Mouse (Mus musculus): ENCODE data around the gene Kank1. TPM values are rescaled to one million over a fixed set of nuclear protein-coding genes. Genes with fewer than 3 reads are reported as not detected.
A peak's percentile ranks its signal among the peaks of the same experiment; 100 is the strongest.

Kank1 gene
- polyA plus RNA-seq, 1 experiment from 2014 or later, result 23.0 TPM

DNA sequence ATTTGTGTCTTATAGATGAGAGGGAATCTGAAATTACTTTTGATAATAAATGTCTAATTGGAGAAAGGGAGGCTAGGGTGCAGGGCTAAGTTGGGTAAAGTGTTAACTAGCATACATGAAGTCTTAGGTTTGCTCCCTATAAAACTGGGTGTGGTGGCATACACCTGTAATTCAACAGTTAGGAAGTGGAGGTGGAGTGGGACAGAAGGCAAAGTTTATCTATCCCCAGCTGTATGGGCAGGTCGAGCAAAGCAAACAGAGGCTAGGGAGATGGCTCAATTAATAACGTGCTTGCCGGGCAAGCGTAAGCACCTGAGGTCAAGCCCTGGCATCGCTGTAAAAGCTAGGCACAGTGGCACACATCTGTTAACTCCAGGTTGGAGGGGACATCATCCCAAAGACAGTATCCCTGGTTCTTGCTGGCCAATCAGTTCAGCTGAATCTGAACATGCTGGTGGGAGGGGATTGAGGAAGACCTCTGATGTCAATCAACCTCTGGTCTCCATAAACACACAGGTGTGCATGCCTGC is 54.3 kb downstream of the Kank1 start:
- no peak overlapping the region for H3K27ac ChIP-seq
- no peak for ATAC-seq (ENCODE audit: insufficient read depth, low FRiP score, low read depth)
- H3K36me3 ChIP-seq, result no peaks in the 10 kb centered on the region
- H3K9ac ChIP-seq, result no peak overlapping the region
- H3K4me2 ChIP-seq, result no peak overlapping the region
- no peaks in the 10 kb centered on the region for H3K9me3 ChIP-seq
- H3K4me3 ChIP-seq (replicated peaks), result no peak overlapping the region
- 50% methylated on average over 5 of the region's 5 CpGs for WGBS
- H3K27me3 ChIP-seq (replicated peaks), result no peaks in the 10 kb centered on the region
- H3K4me1 ChIP-seq, result no peaks in the 10 kb centered on the region

- no peak overlapping the region for H3K4me2 ChIP-seq
- H3K27me3 ChIP-seq (replicated peaks), result no peaks in the 10 kb centered on the region
- no peaks in the 10 kb centered on the region for H3K9me3 ChIP-seq
- H3K4me3 ChIP-seq (replicated peaks), result no peak overlapping the region
- no peak overlapping the region for H3K9ac ChIP-seq
- H3K27ac ChIP-seq, result no peak overlapping the region
- H3K36me3 ChIP-seq, result no peaks in the 10 kb centered on the region
- H3K4me1 ChIP-seq, result no peaks in the 10 kb centered on the region
- WGBS, result 53% methylated on average over 4 of the region's 4 CpGs
- ATAC-seq (ENCODE audit: insufficient read depth, low FRiP score, low read depth), result no peak
Observed at GRCm38 (mm10) chr19:25295207-25295606, 58.4 kb downstream of the Kank1 start.

GRCm38 (mm10) chr19:25297269-25297668 is 60.5 kb downstream of the Kank1 start:
- Histone ChIP-seq H3K27ac (no peak overlapping the region), H3K27me3 (replicated peaks) (no peaks in the 10 kb centered on the region), H3K9me3 (no peaks in the 10 kb centered on the region), H3K4me1 (no peaks in the 10 kb centered on the region), H3K4me2 (no peak overlapping the region), H3K9ac (no peak overlapping the region), H3K4me3 (replicated peaks) (no peak overlapping the region), H3K36me3 (no peaks in the 10 kb centered on the region)
- ATAC-seq (ENCODE audit: insufficient read depth, low FRiP score, low read depth), result no peak
- WGBS, result 64% methylated on average over 5 of the region's 5 CpGs

DNA sequence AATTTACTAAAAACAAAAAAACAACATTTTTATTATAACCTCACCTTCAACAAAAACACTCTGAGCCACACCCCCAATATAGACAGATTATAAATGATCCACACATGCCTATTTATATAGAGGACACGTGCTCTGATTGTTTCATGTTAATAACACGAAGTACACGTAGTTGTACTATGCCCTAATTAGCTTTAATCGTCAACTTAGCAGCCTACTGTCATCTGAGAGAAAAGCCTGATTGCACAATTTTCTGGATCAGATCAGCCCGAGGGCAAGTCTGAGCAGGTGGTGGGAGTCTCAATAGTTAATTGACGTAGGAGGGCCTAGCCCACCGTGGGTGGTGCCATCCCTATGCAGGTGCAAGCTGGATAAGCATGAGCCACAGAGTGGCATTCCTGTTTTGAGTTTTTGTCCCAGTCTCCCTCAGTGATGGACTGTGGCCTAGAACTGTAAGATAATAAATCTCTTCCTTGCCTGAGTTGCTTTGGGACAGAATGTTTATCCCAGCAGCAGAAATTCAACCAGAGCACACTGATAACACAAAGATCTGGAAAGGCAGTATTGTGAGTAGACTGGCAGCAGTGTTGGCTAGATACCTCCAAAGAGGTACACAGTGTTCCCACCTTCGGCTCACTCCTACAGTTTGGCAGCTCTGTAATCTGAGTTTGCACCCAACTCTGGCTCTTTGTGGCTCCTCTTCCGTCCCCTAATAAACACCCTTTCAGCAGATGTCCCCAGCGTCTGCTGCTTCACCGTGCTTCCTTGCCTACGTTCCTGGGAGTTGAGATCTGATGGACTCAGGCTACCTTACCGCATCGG is 63.3 kb downstream of the Kank1 start:
- Histone ChIP-seq H3K27me3 (replicated peaks) (no peaks in the 10 kb centered on the region), H3K4me2 (no peak overlapping the region), H3K4me1 (no peaks in the 10 kb centered on the region), H3K4me3 (replicated peaks) (no peak overlapping the region), H3K9me3 (no peaks in the 10 kb centered on the region), H3K27ac (no peak overlapping the region), H3K36me3 (no peaks in the 10 kb centered on the region), H3K9ac (no peak overlapping the region)
- no peak for ATAC-seq (ENCODE audit: insufficient read depth, low FRiP score, low read depth)
- 73% methylated on average over 14 of the region's 14 CpGs for WGBS

GRCm38 (mm10) chr19:25301189-25301588 is 64.4 kb downstream of the Kank1 start:
- Histone ChIP-seq H3K9ac (no peak overlapping the region), H3K9me3 (no peaks in the 10 kb centered on the region), H3K27ac (no peak overlapping the region), H3K4me2 (no peak overlapping the region), H3K4me1 (no peaks in the 10 kb centered on the region), H3K4me3 (replicated peaks) (no peak overlapping the region), H3K36me3 (no peaks in the 10 kb centered on the region), H3K27me3 (replicated peaks) (no peaks in the 10 kb centered on the region)
- ATAC-seq (ENCODE audit: insufficient read depth, low FRiP score, low read depth), result no peak
- 63% methylated on average over 5 of the region's 5 CpGs for WGBS

- Histone ChIP-seq H3K9ac (no peak overlapping the region), H3K4me3 (replicated peaks) (no peak overlapping the region), H3K27me3 (replicated peaks) (no peaks in the 10 kb centered on the region), H3K9me3 (no peaks in the 10 kb centered on the region), H3K4me2 (no peak overlapping the region), H3K4me1 (0 out of 2 replicates have a peak, but pooled peaks cover 4% of the 10 kb centered on the region), H3K27ac (no peak overlapping the region), H3K36me3 (no peaks in the 10 kb centered on the region)
- 64% methylated on average over 9 of the region's 9 CpGs for WGBS
- no peak for ATAC-seq (ENCODE audit: insufficient read depth, low FRiP score, low read depth)
Observed at GRCm38 (mm10) chr19:25306277-25306676, 69.5 kb downstream of the Kank1 start.

GRCm38 (mm10) chr19:25308156-25308555 is 71.4 kb downstream of the Kank1 start:
- H3K27me3 ChIP-seq (replicated peaks), result no peaks in the 10 kb centered on the region
- WGBS, result 48% methylated on average over 2 of the region's 2 CpGs
- no peak for ATAC-seq (ENCODE audit: insufficient read depth, low FRiP score, low read depth)
- 0 out of 2 replicates have a peak, but pooled peaks cover 7% of the 10 kb centered on the region for H3K4me1 ChIP-seq
- H3K4me2 ChIP-seq, result no peak overlapping the region
- no peak overlapping the region for H3K27ac ChIP-seq
- H3K4me3 ChIP-seq (replicated peaks), result no peak overlapping the region
- H3K9me3 ChIP-seq, result no peaks in the 10 kb centered on the region
- no peak overlapping the region for H3K9ac ChIP-seq
- no peaks in the 10 kb centered on the region for H3K36me3 ChIP-seq

DNA sequence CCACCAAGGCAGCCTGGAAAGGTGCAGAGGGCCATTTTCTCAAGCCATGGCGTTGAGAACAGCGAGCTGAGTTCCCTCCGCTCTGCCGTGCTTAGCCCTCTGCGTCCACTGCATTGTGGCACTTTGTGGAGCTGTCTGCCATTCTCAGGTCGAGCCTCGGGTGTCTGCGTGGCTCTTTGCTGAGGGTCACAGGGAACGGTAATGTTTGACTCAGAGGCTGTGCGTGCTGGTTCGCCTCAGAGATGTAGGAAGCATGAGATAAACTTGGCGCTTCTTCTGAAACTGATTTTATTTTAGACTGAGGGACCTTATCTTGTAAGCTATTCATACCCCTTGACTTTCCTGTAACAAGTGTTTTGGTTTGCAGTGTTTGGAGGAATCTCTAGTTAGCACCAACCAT is 72.0 kb downstream of the Kank1 start:
- WGBS, result 31% methylated on average over 12 of the region's 12 CpGs
- no peaks in the 10 kb centered on the region for H3K36me3 ChIP-seq
- no peaks in the 10 kb centered on the region for H3K9me3 ChIP-seq
- no peak for ATAC-seq (ENCODE audit: insufficient read depth, low FRiP score, low read depth)
- 0 out of 2 replicates have a peak, but pooled peaks cover 7% of the 10 kb centered on the region for H3K4me1 ChIP-seq
- H3K27ac ChIP-seq, result no peak overlapping the region
- no peak overlapping the region for H3K9ac ChIP-seq
- no peak overlapping the region for H3K4me3 ChIP-seq (replicated peaks)
- no peaks in the 10 kb centered on the region for H3K27me3 ChIP-seq (replicated peaks)
- no peak overlapping the region for H3K4me2 ChIP-seq

- Histone ChIP-seq H3K4me2 (no peak overlapping the region), H3K4me3 (replicated peaks) (no peak overlapping the region), H3K9me3 (no peaks in the 10 kb centered on the region), H3K27ac (no peak overlapping the region), H3K36me3 (no peaks in the 10 kb centered on the region), H3K27me3 (replicated peaks) (no peaks in the 10 kb centered on the region), H3K4me1 (0 out of 2 replicates have a peak, but pooled peaks cover 7% of the 10 kb centered on the region), H3K9ac (no peak overlapping the region)
- ATAC-seq (ENCODE audit: insufficient read depth, low FRiP score, low read depth), result no peak
- WGBS, result 76% methylated on average over 5 of the region's 5 CpGs
Observed at GRCm38 (mm10) chr19:25310989-25311388, 74.2 kb downstream of the Kank1 start.

DNA sequence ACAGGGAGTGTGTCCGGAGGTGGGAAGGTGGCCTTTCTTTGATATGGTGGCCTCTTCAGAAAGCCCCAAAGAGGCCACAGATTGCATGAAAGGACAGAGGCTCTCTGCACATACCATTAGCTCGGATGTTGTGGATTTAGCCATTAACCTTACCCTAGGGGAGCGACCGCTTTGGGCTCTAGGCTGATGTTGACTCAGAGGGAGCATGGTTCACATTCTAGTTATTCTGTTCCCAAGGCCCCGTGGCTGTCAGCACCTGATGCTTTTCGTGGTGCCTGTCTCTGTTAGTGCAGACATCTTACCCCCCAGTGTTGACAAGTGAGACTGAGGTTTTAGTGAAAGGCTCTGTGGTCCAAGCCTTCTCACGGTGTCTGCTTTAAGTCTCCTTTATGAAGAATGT is 74.9 kb downstream of the Kank1 start:
- Histone ChIP-seq H3K36me3 (no peaks in the 10 kb centered on the region), H3K4me3 (replicated peaks) (no peak overlapping the region), H3K9me3 (no peaks in the 10 kb centered on the region), H3K27ac (no peak overlapping the region), H3K4me2 (no peak overlapping the region), H3K27me3 (replicated peaks) (no peaks in the 10 kb centered on the region), H3K4me1 (0 out of 2 replicates have a peak, but pooled peaks cover 7% of the 10 kb centered on the region), H3K9ac (no peak overlapping the region)
- 49% methylated on average over 7 of the region's 7 CpGs for WGBS
- 0 out of 2 replicates have a peak, but pooled peaks have one; percentile 27 for ATAC-seq (ENCODE audit: insufficient read depth, low FRiP score, low read depth)

DNA sequence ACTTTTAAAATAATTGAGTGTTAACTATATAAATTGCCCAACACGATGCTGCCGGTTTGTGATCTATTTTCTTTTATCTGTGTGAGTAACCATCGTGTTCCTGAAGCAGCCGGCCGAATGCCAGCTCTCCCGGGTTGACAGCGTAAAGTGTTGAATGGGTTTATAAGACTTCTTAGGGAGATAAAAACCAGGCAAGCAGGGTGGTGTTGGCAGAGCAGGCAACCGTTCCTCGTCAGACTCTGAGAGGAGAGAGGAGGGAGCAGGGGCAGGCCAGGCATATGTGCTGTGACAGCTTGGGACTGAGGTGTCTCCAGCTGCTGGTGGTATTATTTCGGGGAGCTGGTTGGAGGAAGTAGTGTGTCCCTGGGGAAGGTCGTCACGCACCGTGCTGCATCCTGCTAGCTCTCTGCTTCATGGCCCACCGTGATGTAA is 78.7 kb downstream of the Kank1 start:
- 38% methylated on average over 14 of the region's 14 CpGs for WGBS
- Histone ChIP-seq H3K27ac (no peak overlapping the region), H3K36me3 (no peaks in the 10 kb centered on the region), H3K9me3 (no peaks in the 10 kb centered on the region), H3K4me3 (replicated peaks) (no peak overlapping the region), H3K27me3 (replicated peaks) (no peaks in the 10 kb centered on the region), H3K9ac (no peak overlapping the region), H3K4me1 (0 out of 2 replicates have a peak, but pooled peaks cover 3% of the 10 kb centered on the region), H3K4me2 (no peak overlapping the region)
- ATAC-seq (ENCODE audit: insufficient read depth, low FRiP score, low read depth), result no peak

DNA sequence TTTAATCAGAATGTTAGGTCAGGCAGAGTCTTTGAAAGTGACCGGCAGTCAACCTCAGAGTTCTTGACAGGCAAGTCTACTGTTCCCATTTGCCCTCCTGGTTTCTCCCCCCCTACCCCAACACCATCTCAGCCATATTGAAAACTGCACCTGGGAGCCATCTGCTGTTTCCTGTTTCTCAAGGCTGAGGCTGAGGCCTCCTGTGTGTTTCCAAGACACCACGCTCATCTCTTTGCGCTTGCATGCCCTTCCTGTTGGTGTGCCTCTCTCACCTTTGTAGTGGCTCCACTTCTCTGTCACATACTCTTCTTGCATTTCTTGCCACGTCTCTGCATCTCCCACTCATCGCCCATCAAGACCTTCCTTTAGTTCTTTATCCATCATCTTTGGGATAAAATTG is 79.2 kb downstream of the Kank1 start:
- Histone ChIP-seq H3K27me3 (replicated peaks) (no peaks in the 10 kb centered on the region), H3K4me3 (replicated peaks) (no peak overlapping the region), H3K36me3 (no peaks in the 10 kb centered on the region), H3K4me2 (no peak overlapping the region), H3K4me1 (0 out of 2 replicates have a peak, but pooled peaks cover 3% of the 10 kb centered on the region), H3K9me3 (no peaks in the 10 kb centered on the region), H3K9ac (no peak overlapping the region), H3K27ac (no peak overlapping the region)
- WGBS, result 86% methylated on average over 5 of the region's 5 CpGs
- ATAC-seq (ENCODE audit: insufficient read depth, low FRiP score, low read depth), result no peak
